Mouse (Mus musculus): Measurements from ENCODE around the gene Fgfrl1. TPM values are rescaled to one million over a fixed set of nuclear protein-coding genes. Genes with fewer than 3 reads are reported as not detected.

The Fgfrl1 gene
- 10 to 100 TPM; 14.4 to 20.7 TPM for total RNA-seq (2021)
- long read RNA-seq, experiment 1, transcript Fgfrl1-201 (7 exons, 2,329 nt), result major isoform, 5 of 10 reads
- long read RNA-seq, experiment 1, partial matches to known transcripts, result 2 of 10 reads
- long read RNA-seq, experiment 1, other reads (novel, unspliced or antisense), result 3 of 10 reads
- long read RNA-seq, experiment 2, transcript Fgfrl1-201 (7 exons, 2,329 nt), result major isoform, 12 of 18 reads
- long read RNA-seq, experiment 2, partial matches to known transcripts, result 0 of 18 reads
- long read RNA-seq, experiment 2, other reads (novel, unspliced or antisense), result 5 of 18 reads

DNA sequence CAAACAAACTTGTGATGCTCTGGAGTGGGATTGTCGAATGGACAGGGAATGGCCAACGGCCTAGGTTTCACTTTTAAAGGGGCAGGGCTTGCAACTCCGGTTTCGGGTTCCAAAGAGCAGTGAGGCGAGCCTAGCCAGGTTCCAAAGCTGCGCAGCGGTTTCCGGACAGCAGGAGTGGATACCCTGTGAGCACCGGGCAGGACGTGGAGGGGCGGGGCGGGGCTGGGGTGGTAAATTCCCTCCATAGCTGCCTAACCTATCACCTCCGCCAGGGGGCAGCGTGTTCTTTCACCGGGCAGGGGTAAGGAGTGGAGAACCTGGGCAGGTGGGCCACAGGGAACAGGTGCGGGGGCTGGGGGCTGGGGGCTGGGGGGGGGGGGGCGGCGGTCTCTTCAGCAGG is at the start of gene Fgfrl1:
TSS of gene Fgfrl1 (plus strand) at position 112 of the 400 bp plus-strand sequence.
- DNase-seq (ENCODE audit: low spot score in 2 of 2), result no peak
- intact Hi-C loops (cut with DNase I), result loop anchor here (5.0 kb wide), 1 partner anchor 35 kb away; no protein-coding TSS in a partner anchor

DNA sequence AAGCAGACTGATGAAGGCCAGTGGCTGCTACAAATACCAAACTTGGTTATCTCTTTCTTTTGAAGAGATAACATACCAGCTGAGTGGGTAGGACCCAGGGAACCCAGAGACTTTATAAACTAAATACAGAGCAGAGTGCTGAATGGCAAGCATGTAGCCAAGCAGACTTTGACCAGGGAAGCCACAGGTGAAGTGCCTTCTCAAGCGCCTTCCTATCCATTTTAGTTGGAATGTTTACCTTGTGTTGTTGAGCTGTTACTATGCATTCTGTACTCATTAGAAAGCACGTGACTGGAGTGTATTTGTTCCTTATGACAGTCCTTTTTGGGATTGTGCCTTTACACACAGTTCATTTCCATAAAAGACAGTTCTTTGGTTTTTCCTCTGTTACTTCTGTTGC is 48.5 kb upstream of the Fgfrl1 start:
- no peak for DNase-seq (ENCODE audit: low spot score in 2 of 2)
- intact Hi-C loops (cut with DNase I), result no loop called here

GRCm38 (mm10) chr5:108645651-108646342 is 46.4 kb upstream of the Fgfrl1 start:
- peak in 1 of 2 experiments; percentile 62 for DNase-seq (ENCODE audit: low spot score in 2 of 2)
- intact Hi-C loops (cut with DNase I), result no loop called here

GRCm38 (mm10) chr5:108646343-108646660 is 45.9 kb upstream of the Fgfrl1 start:
- intact Hi-C loops (cut with DNase I), result no loop called here
- no peak for DNase-seq (ENCODE audit: low spot score in 2 of 2)

DNA sequence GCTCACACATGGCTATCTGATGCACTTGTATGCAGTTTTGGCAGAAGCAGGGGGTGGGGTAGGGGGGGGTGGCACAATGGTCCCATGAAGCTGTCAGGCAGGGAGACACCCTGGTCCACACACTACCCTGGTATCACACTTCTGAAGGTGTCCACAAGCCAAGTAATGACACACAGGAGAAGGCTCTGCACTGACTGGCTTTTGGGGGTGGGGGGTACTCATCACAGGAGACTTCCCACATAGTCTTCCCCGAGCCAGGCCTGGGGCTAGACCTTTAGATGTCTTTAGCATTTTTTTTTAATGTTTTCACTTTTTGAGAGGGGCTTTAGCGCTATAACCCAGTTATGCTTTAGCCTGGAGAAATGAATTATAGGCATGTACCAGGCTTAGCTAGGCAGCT is 44.9 kb upstream of the Fgfrl1 start:
- intact Hi-C loops (cut with DNase I), result no loop called here
- DNase-seq (ENCODE audit: low spot score in 2 of 2), result no peak

GRCm38 (mm10) chr5:108647820-108648465 is 44.2 kb upstream of the Fgfrl1 start:
- no peak for DNase-seq (ENCODE audit: low spot score in 2 of 2)

GRCm38 (mm10) chr5:108648937-108649576 is 43.1 kb upstream of the Fgfrl1 start:
- DNase-seq (ENCODE audit: low spot score in 2 of 2), result no peak
- intact Hi-C loops (cut with DNase I), result no loop called here

More at GRCm38 (mm10) chr5:108647820-108648465, 44.2 kb upstream of the Fgfrl1 start:
- intact Hi-C loops (cut with DNase I), result no loop called here

- no peak for DNase-seq (ENCODE audit: low spot score in 2 of 2)
- intact Hi-C loops (cut with DNase I), result loop anchor here (10.0 kb wide), 1 partner anchor 226 kb away; no protein-coding TSS in a partner anchor
Measured at GRCm38 (mm10) chr5:108650341-108650740, 41.8 kb upstream of the Fgfrl1 start.

DNA sequence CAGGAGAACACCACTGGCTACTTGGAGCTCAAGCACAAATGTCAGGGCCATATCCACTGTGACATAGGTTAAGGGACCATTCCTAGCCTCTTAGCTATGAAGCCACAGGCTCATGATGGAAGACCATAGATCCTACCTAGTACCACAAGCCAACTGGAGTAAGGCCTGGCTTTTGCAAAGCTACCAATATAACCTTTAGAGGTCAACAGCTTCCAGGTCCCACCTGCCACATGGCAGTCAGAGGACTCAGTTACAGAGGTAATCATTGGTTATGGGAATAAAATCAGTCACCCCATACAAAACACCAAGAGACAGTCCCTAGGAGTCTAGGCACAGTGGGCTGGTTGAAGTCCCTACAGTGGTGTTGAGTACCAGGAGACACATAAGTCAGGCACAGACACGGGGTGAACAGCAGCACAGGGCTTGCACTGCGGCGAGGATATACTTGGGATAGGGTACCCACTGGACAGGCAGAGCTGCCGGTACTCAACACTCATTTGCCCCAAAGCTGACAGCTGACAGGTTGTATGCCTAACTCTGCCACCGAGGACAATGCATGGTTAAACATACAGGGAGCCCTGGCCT is 41.0 kb upstream of the Fgfrl1 start:
- intact Hi-C loops (cut with DNase I), result loop anchor here (10.0 kb wide), 1 partner anchor 226 kb away; no protein-coding TSS in a partner anchor
- DNase-seq (ENCODE audit: low spot score in 2 of 2), result no peak

DNA sequence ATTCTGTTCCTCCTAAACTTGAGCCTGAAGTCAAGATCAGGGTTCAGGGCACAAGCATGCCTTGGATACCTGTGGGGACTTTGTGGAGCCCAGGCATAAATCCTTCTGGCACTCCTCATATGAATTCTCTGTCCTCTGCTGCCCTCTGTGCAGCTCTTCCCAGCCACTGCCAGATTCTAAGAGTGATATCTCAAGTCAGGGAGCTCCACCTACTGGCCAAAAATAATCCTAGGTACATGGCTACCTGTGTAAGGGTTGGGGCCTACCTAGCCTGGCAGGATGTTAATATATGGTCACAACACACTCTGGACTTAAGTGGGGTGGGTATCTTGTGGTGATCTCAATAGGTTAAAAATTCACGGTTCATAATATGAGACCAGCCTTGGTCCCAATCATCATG is 40.4 kb upstream of the Fgfrl1 start:
- intact Hi-C loops (cut with DNase I), result loop anchor here (10.0 kb wide), 1 partner anchor 227 kb away; no protein-coding TSS in a partner anchor
- peak; percentile 64 to 80 for DNase-seq (ENCODE audit: low spot score in 2 of 2)

GRCm38 (mm10) chr5:108653341-108653740 is 38.8 kb upstream of the Fgfrl1 start:
- DNase-seq (ENCODE audit: low spot score in 2 of 2), result no peak
- intact Hi-C loops (cut with DNase I), result loop anchor here (10.0 kb wide), 1 partner anchor 229 kb away; no protein-coding TSS in a partner anchor

GRCm38 (mm10) chr5:108654444-108654990 is 37.7 kb upstream of the Fgfrl1 start:
- no peak for DNase-seq (ENCODE audit: low spot score in 2 of 2)
- intact Hi-C loops (cut with DNase I), result loop anchor here (10.0 kb wide), 1 partner anchor 230 kb away; no protein-coding TSS in a partner anchor

DNA sequence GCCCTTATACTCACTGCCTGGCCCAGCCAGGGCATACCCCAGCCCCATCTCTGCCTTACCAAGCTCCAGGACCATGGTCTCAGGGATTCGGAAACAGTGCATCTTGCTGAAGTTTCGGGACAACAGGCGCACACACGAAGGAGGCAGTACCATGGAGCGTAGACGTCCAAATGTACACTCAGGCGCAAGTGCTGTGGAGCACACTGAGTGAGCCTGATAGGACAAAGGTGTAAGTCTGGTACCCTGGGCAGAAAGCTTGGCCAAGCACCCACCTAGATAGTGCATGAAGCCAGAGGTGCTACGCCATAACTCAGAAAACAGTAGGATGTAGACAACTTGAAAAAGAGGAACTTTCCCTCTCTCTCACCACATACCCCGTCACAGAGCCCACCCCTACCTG is 36.8 kb upstream of the Fgfrl1 start:
- intact Hi-C loops (cut with DNase I), result loop anchor here (10.0 kb wide), 1 partner anchor 231 kb away; no protein-coding TSS in a partner anchor
- no peak for DNase-seq (ENCODE audit: low spot score in 2 of 2)

- DNase-seq (ENCODE audit: low spot score in 2 of 2), result no peak
- intact Hi-C loops (cut with DNase I), result loop anchor here (10.0 kb wide), 1 partner anchor 231 kb away; no protein-coding TSS in a partner anchor
Measured at GRCm38 (mm10) chr5:108655891-108656650, 36.1 kb upstream of the Fgfrl1 start.

DNA sequence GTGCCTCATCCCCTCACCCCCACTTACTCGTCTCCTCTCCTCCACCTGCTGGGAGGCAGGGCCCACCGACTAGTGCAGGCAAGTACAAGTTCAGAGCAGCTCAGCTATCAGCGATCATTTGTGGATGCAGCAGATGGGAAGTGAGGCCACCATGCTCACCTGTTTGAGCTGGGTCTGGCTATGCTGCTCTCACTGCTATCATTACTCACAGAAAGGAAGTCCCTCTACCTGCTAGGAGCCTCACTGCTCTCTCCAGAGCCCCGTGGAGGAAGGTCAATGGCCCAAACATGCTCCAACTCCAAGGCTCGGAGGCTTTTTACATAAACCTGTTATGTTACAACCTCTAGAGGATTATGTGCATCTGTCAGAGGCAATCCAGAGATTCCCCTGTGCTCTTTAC is 34.8 kb upstream of the Fgfrl1 start:
- intact Hi-C loops (cut with DNase I), result loop anchor here (10.0 kb wide), 1 partner anchor 233 kb away; no protein-coding TSS in a partner anchor
- DNase-seq (ENCODE audit: low spot score in 2 of 2), result no peak

DNA sequence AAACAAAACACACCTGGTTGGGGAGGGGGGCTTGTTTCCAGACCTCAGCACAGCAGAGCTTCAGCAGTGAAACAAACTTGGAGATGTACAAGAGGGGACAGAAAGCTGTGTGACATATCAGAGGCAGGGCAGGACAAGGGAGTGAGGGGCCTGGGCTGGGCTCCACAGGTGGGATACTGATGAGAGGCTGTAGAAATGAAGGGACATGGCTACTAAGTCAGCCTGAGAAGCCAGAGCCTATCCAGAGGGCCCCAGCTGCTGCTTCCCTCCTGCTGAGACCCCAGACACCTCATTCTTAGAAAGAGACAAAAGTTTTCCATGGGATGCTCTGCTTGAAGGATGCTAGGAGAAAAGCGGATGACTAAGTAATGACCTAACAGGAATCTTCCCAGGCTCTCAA is 33.6 kb upstream of the Fgfrl1 start:
- DNase-seq (ENCODE audit: low spot score in 2 of 2), result no peak
- intact Hi-C loops (cut with DNase I), result loop anchor here (10.0 kb wide), 1 partner anchor 234 kb away; no protein-coding TSS in a partner anchor

GRCm38 (mm10) chr5:108659698-108660631 is 32.2 kb upstream of the Fgfrl1 start, which contains the start of gene Idua:
TSS of gene Idua (plus strand) at chr5:108660331.
- intact Hi-C loops (cut with DNase I), result loop anchor here (10.0 kb wide), 2 partner anchors 235 to 1445 kb away; partner anchors contain the start of gene Gtpbp6
- DNase-seq (ENCODE audit: low spot score in 2 of 2), result no peak

Data from left cerebral cortex, postnatal 14 days (tissue).